Mouse (Mus musculus): ENCODE data around the gene St5. TPM values are rescaled to one million over a fixed set of nuclear protein-coding genes. Genes with fewer than 3 reads are reported as not detected.

St5 gene
- polyA plus RNA-seq, 1 experiment from 2014 or later = 30.4 TPM

DNA sequence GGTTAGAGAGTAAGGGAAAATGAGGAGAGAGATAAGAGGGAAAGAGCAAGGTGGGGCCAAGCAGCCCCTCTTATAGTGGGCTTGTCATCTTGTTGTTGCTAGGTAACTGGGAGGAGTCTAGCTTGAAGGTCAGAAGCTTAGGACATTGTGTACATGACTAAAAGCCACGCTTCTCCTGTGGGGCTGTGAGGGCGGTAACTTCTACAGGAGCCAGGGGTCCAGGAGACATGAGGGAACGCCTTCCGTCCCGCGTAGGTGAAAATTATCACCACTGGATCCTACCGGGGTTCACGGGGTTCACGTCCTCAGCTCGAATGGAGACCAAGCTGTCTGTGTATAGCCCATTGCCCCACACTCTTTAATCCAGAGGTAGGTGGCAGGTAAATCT lies 8.1 kb downstream of the St5 start:
- H3K27me3 ChIP-seq = no peaks in the 10 kb centered on the region
- H3K4me2 ChIP-seq = no peak overlapping the region
- no peaks in the 10 kb centered on the region for H3K36me3 ChIP-seq
- H3K4me1 ChIP-seq (replicated peaks) = peaks cover 4% of the 10 kb centered on the region
- 86% methylated on average over 10 of the region's 10 CpGs for WGBS
- H3K4me3 ChIP-seq = no peak overlapping the region
- no peaks in the 10 kb centered on the region for H3K9me3 ChIP-seq (replicated peaks)
- ATAC-seq (replicated peaks; ENCODE audit: insufficient number of reproducible peaks, insufficient read depth, low FRiP score, low read depth) = no peak
- H3K27ac ChIP-seq = no peak overlapping the region
- H3K9ac ChIP-seq = no peak overlapping the region

DNA sequence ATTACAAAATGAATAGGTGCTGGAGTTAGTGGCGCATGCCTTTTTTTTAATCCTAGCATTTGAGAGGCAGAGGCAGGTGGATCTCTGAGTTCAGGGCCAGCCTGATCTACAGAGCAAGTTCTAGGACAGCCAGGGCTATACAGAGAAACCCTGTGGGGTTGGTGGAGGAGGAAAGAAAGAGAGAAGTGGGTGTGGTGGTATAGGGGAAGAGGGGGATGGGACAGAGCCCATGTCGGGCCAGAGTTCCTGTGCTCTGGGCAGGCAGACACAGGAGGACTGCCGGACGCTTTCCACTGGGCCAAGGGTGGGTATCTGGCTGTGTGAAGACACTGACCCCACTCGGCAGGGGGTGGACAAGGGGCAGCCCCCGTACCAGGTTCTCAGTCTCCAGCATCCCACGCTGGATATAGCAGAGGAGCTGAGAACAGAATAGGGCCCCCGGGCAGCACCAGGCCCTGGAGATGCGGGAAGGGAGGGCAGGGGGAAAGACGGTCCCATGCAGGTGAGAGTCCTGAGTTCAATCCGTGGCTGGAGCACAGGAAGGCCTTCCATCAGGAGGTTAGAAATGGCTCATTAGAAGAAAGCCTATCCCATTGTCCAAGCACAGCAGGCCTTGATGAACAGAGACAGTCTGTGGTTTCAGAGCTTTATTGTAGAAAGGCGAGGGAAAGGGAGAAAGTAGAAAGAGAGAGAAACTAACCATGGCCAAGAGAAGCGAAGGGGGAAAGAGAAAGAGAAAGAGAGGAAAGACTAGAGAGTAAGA lies 8.6 kb downstream of the St5 start:
- no peak overlapping the region for H3K9ac ChIP-seq
- no peaks in the 10 kb centered on the region for H3K27me3 ChIP-seq
- 81% methylated on average over 13 of the region's 13 CpGs for WGBS
- no peaks in the 10 kb centered on the region for H3K9me3 ChIP-seq (replicated peaks)
- no peak; the same call in 1 of the 2 replicates for ATAC-seq (replicated peaks; ENCODE audit: insufficient number of reproducible peaks, insufficient read depth, low FRiP score, low read depth)
- H3K4me1 ChIP-seq (replicated peaks) = peaks cover 4% of the 10 kb centered on the region
- H3K4me2 ChIP-seq = no peak overlapping the region
- H3K4me3 ChIP-seq = no peak overlapping the region
- no peaks in the 10 kb centered on the region for H3K36me3 ChIP-seq
- H3K27ac ChIP-seq = no peak overlapping the region

DNA sequence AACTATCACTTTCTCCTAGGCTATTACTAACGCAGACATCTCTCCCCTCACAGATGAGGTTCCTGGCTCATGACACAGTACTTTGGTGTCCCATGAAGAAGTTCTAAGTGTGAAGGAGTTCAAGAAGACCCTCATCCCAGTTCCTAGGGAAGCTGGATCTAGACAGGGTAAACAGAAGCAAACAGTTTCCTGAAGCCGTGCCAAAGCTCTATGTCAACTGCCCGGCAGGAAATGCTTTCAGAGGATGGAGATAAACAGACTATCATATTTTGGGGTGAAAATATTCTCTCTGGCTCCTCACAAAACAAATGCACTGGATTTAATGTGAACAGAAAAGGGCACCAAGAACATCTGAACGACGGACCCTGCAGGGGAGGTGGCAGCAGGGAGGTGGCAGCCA lies 12.4 kb downstream of the St5 start:
- Histone ChIP-seq H3K36me3 (no peaks in the 10 kb centered on the region), H3K27ac (no peak overlapping the region), H3K9me3 (replicated peaks) (no peaks in the 10 kb centered on the region), H3K9ac (no peak overlapping the region), H3K27me3 (no peaks in the 10 kb centered on the region), H3K4me2 (no peak overlapping the region), H3K4me3 (no peak overlapping the region), H3K4me1 (replicated peaks) (peaks cover 4% of the 10 kb centered on the region)
- 64% methylated on average over 5 of the region's 5 CpGs for WGBS
- ATAC-seq (replicated peaks; ENCODE audit: insufficient number of reproducible peaks, insufficient read depth, low FRiP score, low read depth) = no peak

DNA sequence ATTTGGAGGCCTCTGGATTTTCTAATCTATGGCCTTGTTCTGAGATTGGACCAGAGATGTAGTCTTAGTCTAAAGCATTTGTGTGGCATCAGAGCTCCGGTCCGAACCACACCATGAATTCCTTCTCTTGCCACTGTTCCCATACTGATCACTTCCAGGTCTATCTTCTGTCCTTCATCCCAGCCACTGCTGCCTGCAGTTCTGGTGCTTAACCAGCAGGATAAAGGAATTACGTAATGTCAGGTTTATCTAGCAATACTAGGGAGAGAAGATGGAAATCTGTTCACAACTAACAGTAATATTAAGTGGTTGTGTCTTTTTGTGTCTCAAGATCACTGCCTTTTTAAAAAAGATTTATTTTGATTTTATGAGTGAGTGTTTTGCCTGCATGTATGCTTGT lies 13.3 kb downstream of the St5 start:
- WGBS = 82% methylated on average over 3 of the region's 3 CpGs
- no peaks in the 10 kb centered on the region for H3K36me3 ChIP-seq

DNA sequence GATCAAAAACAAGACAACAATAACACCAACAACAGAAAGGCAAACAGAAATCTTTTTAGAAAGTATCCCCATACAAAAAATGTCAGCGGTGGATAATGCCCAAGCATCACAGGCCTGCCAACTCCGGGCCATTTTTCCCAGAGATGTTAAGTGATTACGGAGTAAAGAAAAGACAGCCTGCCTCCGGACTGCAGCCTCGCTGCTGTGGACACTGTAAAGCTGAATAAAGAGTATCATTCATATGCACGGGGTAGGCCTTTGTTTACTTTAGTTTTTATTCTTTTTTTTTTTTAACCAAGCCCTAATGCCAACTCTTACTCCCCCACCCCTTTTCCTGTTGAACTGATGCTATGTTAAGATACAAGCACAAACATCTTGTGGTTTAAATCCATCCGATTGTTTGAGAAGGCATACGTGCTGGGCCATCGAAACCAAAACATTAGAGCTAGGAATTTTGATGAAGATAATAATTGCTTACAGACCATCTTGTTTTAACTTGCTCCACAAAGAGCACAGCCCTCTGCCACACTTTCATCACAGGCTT lies 16.7 kb downstream of the St5 start:
- Histone ChIP-seq H3K27me3 (no peaks in the 10 kb centered on the region), H3K4me1 (replicated peaks) (peaks cover 7% of the 10 kb centered on the region), H3K9ac (no peak overlapping the region), H3K36me3 (no peaks in the 10 kb centered on the region), H3K9me3 (replicated peaks) (no peaks in the 10 kb centered on the region), H3K4me3 (no peak overlapping the region), H3K27ac (no peak overlapping the region), H3K4me2 (no peak overlapping the region)
- WGBS = 61% methylated on average over 9 of the region's 9 CpGs
- no peak for ATAC-seq (replicated peaks; ENCODE audit: insufficient number of reproducible peaks, insufficient read depth, low FRiP score, low read depth)

More for the DNA sequence above, 13.3 kb downstream of the St5 start:
- H3K9ac ChIP-seq = no peak overlapping the region
- peaks cover 7% of the 10 kb centered on the region for H3K4me1 ChIP-seq (replicated peaks)
- H3K4me3 ChIP-seq = no peak overlapping the region
- H3K9me3 ChIP-seq (replicated peaks) = no peaks in the 10 kb centered on the region
- H3K4me2 ChIP-seq = no peak overlapping the region
- H3K27ac ChIP-seq = no peak overlapping the region
- no peaks in the 10 kb centered on the region for H3K27me3 ChIP-seq
- ATAC-seq (replicated peaks; ENCODE audit: insufficient number of reproducible peaks, insufficient read depth, low FRiP score, low read depth) = no peak

DNA sequence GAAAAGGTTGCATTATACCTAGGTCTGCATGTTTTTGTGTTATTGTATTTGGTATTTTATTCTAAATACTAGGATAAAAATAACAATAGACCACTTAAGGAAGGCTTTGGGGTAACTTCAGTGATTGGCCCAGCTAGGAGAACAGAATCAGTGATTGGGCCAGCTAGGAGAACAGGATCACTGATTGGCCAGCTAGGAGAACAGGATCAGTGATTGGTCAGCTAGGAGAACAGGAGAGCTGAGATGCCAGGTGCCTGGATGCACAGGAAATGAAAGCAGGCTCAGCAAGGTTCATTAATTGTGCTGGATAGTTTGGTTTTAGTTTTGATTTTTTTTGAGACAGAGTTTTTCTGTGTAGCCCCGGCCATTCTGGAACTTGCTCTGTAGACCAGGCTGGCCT lies 22.5 kb downstream of the St5 start:
- 94% methylated on average over 1 of the region's 1 CpGs for WGBS
- Histone ChIP-seq H3K36me3 (no peaks in the 10 kb centered on the region), H3K4me1 (replicated peaks) (0 out of 2 replicates have a peak, but pooled peaks cover 2% of the 10 kb centered on the region), H3K9ac (no peak overlapping the region), H3K9me3 (replicated peaks) (no peaks in the 10 kb centered on the region), H3K4me2 (no peak overlapping the region), H3K27ac (no peak overlapping the region), H3K4me3 (no peak overlapping the region), H3K27me3 (no peaks in the 10 kb centered on the region)
- no peak for ATAC-seq (replicated peaks; ENCODE audit: insufficient number of reproducible peaks, insufficient read depth, low FRiP score, low read depth)

DNA sequence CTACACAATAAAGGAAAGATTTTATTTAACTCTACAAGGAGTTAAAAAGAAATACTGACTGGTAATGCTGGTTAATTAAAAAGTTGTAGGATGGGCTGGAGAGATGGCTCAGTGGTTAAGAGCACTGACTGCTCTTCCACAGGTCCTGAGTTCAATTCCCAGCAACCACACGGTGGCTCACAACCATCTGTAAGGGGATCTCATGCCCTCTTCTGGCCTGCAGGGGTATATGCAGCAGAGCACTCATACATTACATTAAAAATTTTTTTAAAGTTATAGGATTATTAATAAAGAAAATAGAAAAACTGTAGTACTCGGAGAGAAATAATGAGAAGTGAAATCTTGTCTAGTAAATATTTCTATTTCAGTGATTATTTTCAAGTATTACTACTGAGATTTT lies 23.1 kb downstream of the St5 start:
- no peaks in the 10 kb centered on the region for H3K4me1 ChIP-seq (replicated peaks)
- 85% methylated on average over 2 of the region's 2 CpGs for WGBS
- H3K27me3 ChIP-seq = no peaks in the 10 kb centered on the region
- no peak overlapping the region for H3K9ac ChIP-seq
- ATAC-seq (replicated peaks; ENCODE audit: insufficient number of reproducible peaks, insufficient read depth, low FRiP score, low read depth) = no peak
- no peaks in the 10 kb centered on the region for H3K36me3 ChIP-seq
- no peak overlapping the region for H3K4me2 ChIP-seq
- H3K27ac ChIP-seq = no peak overlapping the region
- no peak overlapping the region for H3K4me3 ChIP-seq
- no peaks in the 10 kb centered on the region for H3K9me3 ChIP-seq (replicated peaks)

DNA sequence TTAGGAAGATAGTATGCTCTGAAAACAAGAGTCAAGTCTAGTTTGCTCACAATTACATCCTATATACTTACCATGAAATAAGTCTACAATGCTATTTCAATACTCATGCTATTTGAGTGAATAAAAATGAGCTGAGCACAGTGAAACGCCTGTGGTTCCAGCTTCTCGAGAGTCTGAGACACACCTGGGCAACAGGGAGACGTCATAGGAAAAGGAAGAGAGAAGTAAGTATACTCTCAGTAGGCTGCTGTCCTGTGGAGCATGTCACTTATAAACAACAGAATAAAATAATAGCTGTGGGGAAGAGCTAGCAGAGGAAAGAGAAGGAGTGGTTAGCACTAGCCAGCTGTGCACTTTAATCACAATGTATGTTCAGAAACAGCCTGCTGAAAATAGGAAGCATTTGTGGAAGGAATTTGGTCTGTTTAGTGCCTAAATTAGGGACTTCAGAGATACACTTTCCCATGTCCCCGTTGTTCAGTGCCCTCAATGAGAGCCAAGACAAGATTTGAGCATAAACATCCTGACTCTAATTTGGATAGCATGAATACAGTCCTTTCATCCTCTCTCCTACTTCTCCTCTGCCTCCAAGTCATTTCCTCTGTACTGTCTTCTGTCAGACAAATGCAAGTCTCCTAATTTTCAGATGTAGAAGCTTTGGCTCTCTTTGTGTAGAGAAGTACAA lies 28.3 kb downstream of the St5 start:
- peaks cover 24% of the 10 kb centered on the region for H3K4me1 ChIP-seq (replicated peaks)
- WGBS = 60% methylated on average over 4 of the region's 4 CpGs
- no peak overlapping the region for H3K4me2 ChIP-seq
- no peak overlapping the region for H3K9ac ChIP-seq
- H3K9me3 ChIP-seq (replicated peaks) = no peaks in the 10 kb centered on the region
- H3K27ac ChIP-seq = no peak overlapping the region
- H3K27me3 ChIP-seq = no peaks in the 10 kb centered on the region
- no peak overlapping the region for H3K4me3 ChIP-seq
- no peak for ATAC-seq (replicated peaks; ENCODE audit: insufficient number of reproducible peaks, insufficient read depth, low FRiP score, low read depth)
- H3K36me3 ChIP-seq = no peaks in the 10 kb centered on the region

DNA sequence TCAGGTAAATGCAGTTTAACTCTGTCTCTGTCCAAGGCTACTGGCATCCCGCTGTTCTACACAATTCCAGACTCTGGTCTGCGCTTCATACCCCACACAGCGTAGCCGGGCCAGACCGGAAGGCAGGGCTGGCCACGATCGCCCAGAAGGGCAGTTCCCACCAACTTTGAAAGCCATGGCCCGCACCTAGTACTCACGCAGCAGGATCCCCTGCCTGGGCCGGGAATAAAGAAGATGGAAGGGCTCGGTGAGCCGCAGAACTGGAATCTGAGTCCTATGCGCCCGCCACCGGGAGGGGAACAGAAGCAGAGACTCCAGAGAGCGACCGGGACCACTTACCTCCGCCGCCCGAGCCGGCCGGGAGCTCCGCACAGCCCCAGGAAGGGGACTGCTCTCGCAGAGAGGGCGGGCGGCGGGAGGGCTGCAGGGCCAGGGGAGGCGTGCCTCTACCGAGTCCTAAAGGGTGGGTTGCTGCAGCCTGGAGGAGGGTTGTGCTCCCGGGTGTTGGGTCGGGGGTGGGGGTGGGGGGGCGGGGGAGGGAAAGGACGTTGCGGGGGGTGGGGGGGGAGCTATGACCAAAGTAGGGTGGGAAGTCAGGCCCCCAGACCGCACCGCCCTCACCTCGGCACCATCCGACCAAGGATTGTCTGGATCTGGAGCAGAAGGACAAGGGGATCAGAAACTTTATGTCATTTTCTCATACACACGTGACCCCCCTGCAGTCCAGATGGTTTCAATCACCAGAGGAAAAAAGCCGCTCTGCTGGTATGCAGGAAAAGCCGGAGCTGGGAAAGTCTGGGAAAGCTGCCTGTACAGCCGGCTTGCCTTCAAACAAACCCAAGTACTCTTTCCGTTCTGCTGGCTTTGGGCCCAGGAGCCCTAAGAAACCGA lies 31.6 kb downstream of the St5 start:
- peak overlapping the region; percentile 95 for H3K9ac ChIP-seq
- peak overlapping the region; percentile 84 for H3K4me2 ChIP-seq
- H3K27ac ChIP-seq = peak overlapping the region; percentile 98
- no peaks in the 10 kb centered on the region for H3K9me3 ChIP-seq (replicated peaks)
- no peaks in the 10 kb centered on the region for H3K27me3 ChIP-seq
- under 1% methylated on average over 39 of the region's 44 CpGs for WGBS
- H3K4me3 ChIP-seq = peak overlapping the region; percentile 89
- no peaks in the 10 kb centered on the region for H3K36me3 ChIP-seq
- peak; percentile 95 for ATAC-seq (replicated peaks; ENCODE audit: insufficient number of reproducible peaks, insufficient read depth, low FRiP score, low read depth)
- peaks cover 30% of the 10 kb centered on the region for H3K4me1 ChIP-seq (replicated peaks)

DNA sequence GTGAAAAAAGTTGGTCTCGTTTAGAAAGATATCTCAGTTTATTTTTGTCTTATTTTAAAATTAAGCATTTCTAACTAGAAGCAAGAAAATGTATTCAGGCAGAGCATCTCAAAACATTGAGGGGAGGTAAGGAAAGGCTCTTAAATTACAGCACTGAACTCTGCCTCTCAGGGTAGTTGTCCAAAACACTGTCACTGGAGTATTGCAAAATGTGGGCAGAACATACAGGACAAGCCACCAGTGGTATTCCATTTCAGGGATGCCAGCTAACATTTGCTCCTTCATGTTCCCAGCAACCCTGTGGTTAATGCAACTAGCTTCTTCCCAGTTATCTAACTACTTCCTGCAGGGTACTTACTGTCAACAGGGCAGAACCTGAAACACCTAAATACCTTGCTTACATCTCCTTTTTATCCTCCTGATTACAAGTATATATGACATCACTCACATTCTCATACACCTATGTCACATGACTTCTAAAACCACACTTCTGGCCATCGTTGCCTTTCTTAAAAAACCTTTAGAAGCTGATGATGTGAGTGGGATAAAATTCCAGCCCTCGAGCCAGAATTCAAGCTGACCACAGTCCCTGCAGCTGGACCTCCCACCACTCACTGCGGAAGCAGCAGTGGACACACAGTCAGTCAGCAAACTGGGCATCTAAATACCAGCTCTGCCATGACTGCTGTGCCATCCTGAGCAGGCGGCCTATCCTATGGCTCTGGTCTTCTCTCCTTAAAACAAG lies 33.8 kb downstream of the St5 start:
- Histone ChIP-seq H3K9me3 (replicated peaks) (no peaks in the 10 kb centered on the region), H3K27ac (no peak overlapping the region), H3K4me1 (replicated peaks) (peaks cover 30% of the 10 kb centered on the region), H3K4me3 (peak overlapping the region; percentile 10; the same call in 1 of the 2 replicates), H3K9ac (no peak overlapping the region), H3K27me3 (no peaks in the 10 kb centered on the region), H3K36me3 (no peaks in the 10 kb centered on the region), H3K4me2 (peak overlapping the region; percentile 42)
- WGBS = 67% methylated on average over 5 of the region's 5 CpGs
- no peak for ATAC-seq (replicated peaks; ENCODE audit: insufficient number of reproducible peaks, insufficient read depth, low FRiP score, low read depth)
